Mouse (Mus musculus) heart, adult 2 months (tissue): ENCODE data around the gene Slc39a13.

Experiments used
- CTCF ChIP-seq: fragments of 200-600 bp; IDR thresholded peaks from 2 replicates; pipeline ENCODE4 v1.8.1; 2022; ENCODE audit warnings: antibody characterized with exemption, mild to moderate bottlenecking, moderate library complexity
- POLR2A ChIP-seq: fragments of 200-500 bp; IDR thresholded peaks from 2 replicates; pipeline ENCODE4 v1.6.1; 2011; ENCODE audit warnings: mild to moderate bottlenecking, low read depth, low read length, control low read depth; ENCODE audit not compliant: insufficient read depth

DNA sequence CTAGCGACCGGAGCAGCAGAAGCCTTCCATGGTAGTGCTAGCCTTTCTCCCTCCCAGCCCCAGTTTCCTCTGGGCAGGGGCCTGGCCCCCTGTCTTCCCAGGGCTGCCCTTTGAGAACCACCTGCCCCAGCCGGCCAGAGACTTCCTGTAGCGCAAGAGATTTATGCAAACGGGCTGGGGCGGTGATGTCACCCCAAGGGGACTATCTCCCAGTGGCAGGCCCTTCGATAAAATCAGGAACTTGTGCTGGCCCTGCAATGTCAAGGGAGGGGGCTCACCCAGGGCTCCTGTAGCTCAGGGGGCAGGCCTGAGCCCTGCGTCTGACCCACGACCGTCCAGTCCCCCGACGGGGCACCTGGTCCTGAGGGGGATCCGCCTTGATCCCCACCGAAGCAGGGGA lies 26.3 kb upstream of the Slc39a13 start:
- TF ChIP-seq POLR2A (0 out of 2 replicates have a peak, but pooled peaks have one; percentile 27), CTCF (no peak)
